Mouse (Mus musculus) gastrocnemius, postnatal 36 days (tissue): ENCODE results near the gene Pcyt2. TPM values are rescaled to one million over a fixed set of nuclear protein-coding genes. Genes with fewer than 3 reads are reported as not detected.

ENCODE experiments used
- DNase-seq, 2 experiments: peaks; one replicate each; pipeline ENCODE4 v3.0.0; 2022
- intact Hi-C: fragments of 180-260 bp; cut with DNase I; formaldehyde crosslinking; loops from one replicate; pipeline ENCODE4 v1.15.1; 2025
- total RNA-seq, 2 experiments: library from RNA; stranded (reverse); gene quantifications; 2 replicates each; pipeline ENCODE4 v1.2.3; 2021

Pcyt2 gene
- total RNA-seq, 2 experiments from 2014 or later, result 26.7 to 33.5 TPM

GRCm38 (mm10) chr11:120618619-120619535 is 1.1 kb upstream of the Pcyt2 start:
- intact Hi-C loops, result no loop called here
- no peak for DNase-seq

- intact Hi-C loops, result no loop called here
- no peak for DNase-seq
Observed at GRCm38 (mm10) chr11:120616617-120617294, 980 bp downstream of the Pcyt2 start.

- no peak for DNase-seq
- intact Hi-C loops, result no loop called here
Observed at GRCm38 (mm10) chr11:120615606-120616203, 2.0 kb downstream of the Pcyt2 start.

GRCm38 (mm10) chr11:120615167-120615566 is 2.6 kb downstream of the Pcyt2 start:
- no peak for DNase-seq
- intact Hi-C loops, result no loop called here

- intact Hi-C loops, result loop anchor here (5.0 kb wide), 2 partner anchors 37 to 122 kb away; partner anchors contain the start of gene Slc25a10
- no peak for DNase-seq
Observed at GRCm38 (mm10) chr11:120613976-120614375, 3.8 kb downstream of the Pcyt2 start.

- DNase-seq, result no peak
- intact Hi-C loops, result loop anchor here (5.0 kb wide), 2 partner anchors 36 to 121 kb away; partner anchors contain the start of gene Slc25a10
Observed at GRCm38 (mm10) chr11:120613481-120613972, 4.2 kb downstream of the Pcyt2 start.

- intact Hi-C loops, result loop anchor here (1.0 to 5.0 kb wide), 3 partner anchors 35 to 120 kb away; partner anchors contain the start of gene Slc25a10
Observed at GRCm38 (mm10) chr11:120612763-120613162, 5.0 kb downstream of the Pcyt2 start.

GRCm38 (mm10) chr11:120610477-120611046 is 7.2 kb downstream of the Pcyt2 start:
- intact Hi-C loops, result loop anchor here (5.0 kb wide), 2 partner anchors 33 to 118 kb away; partner anchors contain the start of gene Slc25a10
- DNase-seq, result no peak

More at GRCm38 (mm10) chr11:120612763-120613162, 5.0 kb downstream of the Pcyt2 start:
- peak; percentile 63 to 82 for DNase-seq

GRCm38 (mm10) chr11:120609250-120609649 is 8.5 kb downstream of the Pcyt2 start:
- intact Hi-C loops, result no loop called here
- no peak for DNase-seq

- intact Hi-C loops, result no loop called here
- DNase-seq, result no peak
Observed at GRCm38 (mm10) chr11:120608241-120609034, 9.3 kb downstream of the Pcyt2 start, which contains the start of gene Npb. Npb (plus strand) TSS chr11:120608477.

- intact Hi-C loops, result no loop called here
Observed at GRCm38 (mm10) chr11:120606764-120607163, 11.0 kb downstream of the Pcyt2 start.

GRCm38 (mm10) chr11:120605667-120606066 is 12.1 kb downstream of the Pcyt2 start:
- intact Hi-C loops, result no loop called here
- DNase-seq, result no peak

More at GRCm38 (mm10) chr11:120606764-120607163, 11.0 kb downstream of the Pcyt2 start:
- no peak for DNase-seq

- intact Hi-C loops, result no loop called here
- DNase-seq, result no peak
Observed at GRCm38 (mm10) chr11:120603545-120603944, 14.2 kb downstream of the Pcyt2 start.

- no peak for DNase-seq
- intact Hi-C loops, result no loop called here
Observed at GRCm38 (mm10) chr11:120600716-120601115, 17.0 kb downstream of the Pcyt2 start.

GRCm38 (mm10) chr11:120598990-120599549 is 18.7 kb downstream of the Pcyt2 start:
- no peak for DNase-seq
- intact Hi-C loops, result loop anchor here (2.0 kb wide), 1 partner anchor 18 kb away; the partner anchor contains the start of gene Arhgdia

- peak; percentile 87 to 90 for DNase-seq
- intact Hi-C loops, result loop anchor here (2.0 kb wide), 1 partner anchor 18 kb away; the partner anchor contains the start of gene Arhgdia
Observed at GRCm38 (mm10) chr11:120598283-120598989, 19.3 kb downstream of the Pcyt2 start, which contains the start of the genes Alyref and Anapc11. Alyref (minus strand) TSS chr11:120598365. Anapc11 (plus strand) TSS chr11:120598421.

- DNase-seq, result no peak
- intact Hi-C loops, result loop anchor here (2.0 kb wide), 1 partner anchor 17 kb away; the partner anchor contains the start of gene Arhgdia
Observed at GRCm38 (mm10) chr11:120597240-120598235, 20.2 kb downstream of the Pcyt2 start.
